Mouse (Mus musculus) liver, postnatal 0 days (tissue): ENCODE measurements around the gene Taar6.

Experiments used
- CTCF ChIP-seq: sonication (generic); IDR thresholded peaks from 2 replicates; pipeline ENCODE4 v1.5.1; 2016; ENCODE audit warnings: antibody characterized with exemption, low read depth
- EP300 ChIP-seq: IDR thresholded peaks from 2 replicates; pipeline ENCODE4 v1.6.1; 2016; ENCODE audit warnings: antibody characterized with exemption, low read depth, mild to moderate bottlenecking

DNA sequence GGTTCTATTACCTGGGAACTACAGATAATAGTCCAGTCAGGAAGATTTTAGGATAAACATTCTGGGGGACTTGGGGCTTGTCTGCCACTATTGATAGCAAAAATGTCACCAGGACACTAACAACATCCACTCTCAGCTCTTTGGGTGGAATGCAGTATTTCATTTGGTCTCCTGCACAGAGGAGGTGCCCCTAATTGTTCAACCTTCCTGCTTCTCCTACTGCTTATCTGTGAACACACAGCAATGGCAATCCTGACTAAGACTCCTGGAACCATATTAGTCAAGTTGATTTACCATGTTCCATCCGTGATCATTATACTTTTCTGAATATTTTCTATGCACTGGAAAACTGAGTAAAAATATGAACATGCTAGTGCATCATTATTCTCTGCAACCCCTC is 22.7 kb upstream of the Taar6 start:
- TF ChIP-seq EP300 (no peak), CTCF (no peak)
